ENCODE assay signal across 14 mouse cellular contexts in genomic region chr10:108283837-108284236, GRCm38 (mm10). TPM values are rescaled to one million over a fixed set of nuclear protein-coding genes. Genes with fewer than 3 reads are reported as not detected.
"Had no signal": no experiment of that assay in that cellular context is flagged by ENCODE, and none has a peak within 500 bp of the region (broad histone marks: within the 10 kb centered on the region; RNA-seq: fewer than 3 reads in every experiment).

No protein-coding gene starts in this region.

- H3K9me3 ChIP-seq: limb, embryonic 12.5 days; liver, embryonic 13.5 days; midbrain, embryonic 12.5 days had no signal

- H3K4me2 ChIP-seq: limb, embryonic 12.5 days; liver, embryonic 13.5 days; midbrain, embryonic 12.5 days had no signal

- H3K27ac ChIP-seq: left cerebral cortex, adult 2 months; limb, embryonic 12.5 days; liver, embryonic 13.5 days; macrophage; midbrain, embryonic 12.5 days had no signal

- H3K9ac ChIP-seq: limb, embryonic 12.5 days; liver, embryonic 13.5 days; liver, postnatal 0 days; midbrain, embryonic 12.5 days had no signal

- H3K27me3 ChIP-seq: limb, embryonic 12.5 days; liver, embryonic 13.5 days; midbrain, embryonic 12.5 days had no signal

- H3K4me3 ChIP-seq: left cerebral cortex, adult 2 months; limb, embryonic 12.5 days; liver, embryonic 13.5 days; midbrain, embryonic 12.5 days had no signal

- DNase-seq: kidney, adult 8-10 months; kidney, postnatal 25 days; liver; liver, embryonic 13.5 days; liver, postnatal 0 days; lung, postnatal 10 days; thymus, adult 18-20 months; thymus, postnatal 14 days had no signal

- ATAC-seq: liver, postnatal 0 days had no signal

- H3K4me1 ChIP-seq: limb, embryonic 12.5 days had no signal

RNA-seq across cellular contexts. Expression of gene Pawr, which starts 48.1 kb away (rescaled TPM):
- total RNA-seq: megakaryocyte-erythroid progenitor cell, adult 5-6 weeks; neutrophil, adult 5-6 weeks had no signal
- polyA plus RNA-seq: macrophage had no signal
